Mouse (Mus musculus) limb, embryonic 11.5 days (tissue): ENCODE results near the gene Tlcd2. TPM values are rescaled to one million over a fixed set of nuclear protein-coding genes. Genes with fewer than 3 reads are reported as not detected.
"Not testable (repeated sequence)": the region's sequence is repeated elsewhere in the genome, so short reads cannot be mapped to it uniquely, and the experiment has no call there.

ENCODE experiments used
- ATAC-seq: fragments of 200-750 bp; cut with Nextera tagmentation; 2 replicates; pipeline ENCODE4 v1.8.0; 2017; ENCODE audit warnings: low read depth; ENCODE audit not compliant: insufficient number of reproducible peaks, low FRiP score, low TSS enrichment
- DNase-seq: peaks from one replicate; pipeline ENCODE4 v3.0.0-alpha.2; 2015; ENCODE audit warnings: low spot score
- H3K27ac ChIP-seq: fragments of 300-500 bp; sonication (generic); replicated peaks from 2 replicates; pipeline ENCODE4 v1.5.1; 2014; ENCODE audit warnings: low read depth, mild to moderate bottlenecking, low read length
- H3K27me3 ChIP-seq: fragments of 300-500 bp; sonication (generic); 2 replicates; pipeline ENCODE4 v1.6.1; 2014; ENCODE audit warnings: mild to moderate bottlenecking, low read length, mixed read lengths; ENCODE audit not compliant: control insufficient read depth, insufficient read depth
- H3K36me3 ChIP-seq: fragments of 300-500 bp; sonication (generic); 2 replicates; pipeline ENCODE4 v1.6.1; 2014; ENCODE audit warnings: mild to moderate bottlenecking, low read length, moderate library complexity, mixed read lengths; ENCODE audit not compliant: control insufficient read depth, insufficient read depth
- H3K4me1 ChIP-seq: fragments of 300-500 bp; sonication (generic); 2 replicates; pipeline ENCODE4 v1.6.1; 2014; ENCODE audit warnings: low read length, mixed read lengths; ENCODE audit not compliant: control insufficient read depth, insufficient read depth
- H3K4me2 ChIP-seq: fragments of 300-500 bp; sonication (generic); 2 replicates; pipeline ENCODE4 v1.6.1; 2014; ENCODE audit warnings: low read depth, mild to moderate bottlenecking, moderate library complexity; ENCODE audit not compliant: severe bottlenecking
- H3K4me3 ChIP-seq: fragments of 300-500 bp; sonication (generic); 2 replicates; pipeline ENCODE4 v1.5.1; 2014; ENCODE audit warnings: low read depth, low read length
- H3K9ac ChIP-seq: fragments of 300-500 bp; sonication (generic); 2 replicates; pipeline ENCODE4 v1.6.1; 2014; ENCODE audit warnings: mild to moderate bottlenecking, low read length
- H3K9me3 ChIP-seq: fragments of 300-500 bp; sonication (generic); 2 replicates; pipeline ENCODE4 v1.6.1; 2016; ENCODE audit warnings: low read length; ENCODE audit not compliant: control insufficient read depth
- WGBS: fragments of 180-500 bp; shearing (Covaris S2); extraction: QIAGEN DNeasy Blood & Tissue Kit; methylation state at CpG from one replicate; pipeline ENCODE4 v1.1.7; 2014; 5-methylcytosine and 5-hydroxymethylcytosine counted together
- polyA plus RNA-seq: library from polyadenylated mRNA; unstranded; fragments of >200 nt; fragmentation: Nextera tagmentation; extraction: Ambion mirVana; gene quantifications from 2 replicates; pipeline ENCODE4 v1.2.1, GENCODE M21; 2014

Gene Tlcd2
- polyA plus RNA-seq, 1 experiment from 2014 or later: 10.4 TPM

DNA sequence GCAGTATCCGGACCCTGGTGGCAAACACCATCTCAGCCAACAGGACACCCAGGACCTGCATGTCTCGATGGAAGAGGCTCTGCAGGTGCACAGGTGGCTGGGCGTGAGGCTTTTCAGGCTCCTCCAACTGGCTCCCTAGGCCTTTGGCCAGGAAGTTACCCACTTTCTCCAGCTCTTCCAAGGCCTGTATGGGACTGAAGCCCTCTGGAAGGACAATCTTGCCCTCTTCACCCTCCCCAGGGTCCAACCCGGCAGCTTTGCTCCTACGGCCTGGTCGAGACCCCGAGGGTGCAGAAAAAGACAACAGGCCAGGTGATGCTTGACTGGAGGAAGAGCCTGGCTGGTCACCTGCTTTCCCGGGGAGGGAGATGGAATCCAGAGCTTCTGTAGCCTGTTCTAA, 9.4 kb upstream of the Tlcd2 start:
- WGBS: 90% methylated on average over 8 of the region's 8 CpGs
- Histone ChIP-seq H3K36me3 (peaks cover 6% of the 10 kb centered on the region; the same call in 1 of the 2 replicates), H3K9me3 (no peaks in the 10 kb centered on the region), H3K4me2 (no peak overlapping the region), H3K9ac (no peak overlapping the region), H3K27me3 (no peaks in the 10 kb centered on the region), H3K4me1 (peaks cover 4% of the 10 kb centered on the region; the same call in 1 of the 2 replicates), H3K4me3 (no peak overlapping the region), H3K27ac (no peak overlapping the region)
- ATAC-seq (no peak), DNase-seq (no peak)

DNA sequence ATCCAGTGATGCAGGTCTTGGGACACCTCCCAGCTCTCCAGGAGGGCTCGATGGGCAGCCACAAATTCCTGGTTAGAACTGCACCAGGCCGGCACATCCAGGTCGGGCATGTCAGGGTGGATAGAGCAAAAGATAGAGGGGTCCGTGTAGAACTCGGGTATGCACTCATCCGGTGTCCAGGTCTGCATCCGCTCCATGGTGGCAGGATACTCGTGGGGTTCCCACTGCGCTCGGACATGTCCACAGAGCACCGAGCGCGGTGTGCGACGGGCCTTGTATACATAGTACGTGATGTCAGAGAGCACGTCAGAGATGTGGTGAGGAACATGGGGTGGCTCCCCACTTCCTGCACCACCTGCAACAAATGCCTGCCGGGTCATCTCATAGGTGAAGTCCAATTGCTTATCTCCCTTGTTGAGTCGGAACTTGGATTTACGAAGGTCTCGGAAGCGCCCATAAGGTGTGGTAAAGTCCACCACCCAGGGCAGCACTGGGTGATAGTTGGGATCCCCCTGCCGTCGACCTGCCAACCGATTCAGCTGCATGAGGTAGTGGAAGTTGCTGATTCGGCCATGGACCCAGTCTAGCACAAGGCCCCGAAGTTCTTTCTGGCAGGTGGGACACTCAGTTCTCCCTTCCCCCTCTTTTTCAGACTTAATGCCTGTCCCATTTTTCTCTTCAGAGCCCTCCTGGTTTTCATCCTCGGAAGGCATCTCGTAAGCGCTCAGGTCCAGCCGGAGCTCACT, 8.5 kb upstream of the Tlcd2 start:
- ATAC-seq: no peak
- Histone ChIP-seq H3K4me2 (peak overlapping the region; percentile 100; the same call in 1 of the 2 replicates), H3K4me1 (peaks cover 4% of the 10 kb centered on the region; the same call in 1 of the 2 replicates), H3K27me3 (no peaks in the 10 kb centered on the region), H3K27ac (no peak overlapping the region), H3K9me3 (no peaks in the 10 kb centered on the region), H3K9ac (no peak overlapping the region), H3K36me3 (peaks cover 5% of the 10 kb centered on the region; the same call in 1 of the 2 replicates), H3K4me3 (no peak overlapping the region)
- 91% methylated on average over 31 of the region's 31 CpGs for WGBS
- no peak for DNase-seq

DNA sequence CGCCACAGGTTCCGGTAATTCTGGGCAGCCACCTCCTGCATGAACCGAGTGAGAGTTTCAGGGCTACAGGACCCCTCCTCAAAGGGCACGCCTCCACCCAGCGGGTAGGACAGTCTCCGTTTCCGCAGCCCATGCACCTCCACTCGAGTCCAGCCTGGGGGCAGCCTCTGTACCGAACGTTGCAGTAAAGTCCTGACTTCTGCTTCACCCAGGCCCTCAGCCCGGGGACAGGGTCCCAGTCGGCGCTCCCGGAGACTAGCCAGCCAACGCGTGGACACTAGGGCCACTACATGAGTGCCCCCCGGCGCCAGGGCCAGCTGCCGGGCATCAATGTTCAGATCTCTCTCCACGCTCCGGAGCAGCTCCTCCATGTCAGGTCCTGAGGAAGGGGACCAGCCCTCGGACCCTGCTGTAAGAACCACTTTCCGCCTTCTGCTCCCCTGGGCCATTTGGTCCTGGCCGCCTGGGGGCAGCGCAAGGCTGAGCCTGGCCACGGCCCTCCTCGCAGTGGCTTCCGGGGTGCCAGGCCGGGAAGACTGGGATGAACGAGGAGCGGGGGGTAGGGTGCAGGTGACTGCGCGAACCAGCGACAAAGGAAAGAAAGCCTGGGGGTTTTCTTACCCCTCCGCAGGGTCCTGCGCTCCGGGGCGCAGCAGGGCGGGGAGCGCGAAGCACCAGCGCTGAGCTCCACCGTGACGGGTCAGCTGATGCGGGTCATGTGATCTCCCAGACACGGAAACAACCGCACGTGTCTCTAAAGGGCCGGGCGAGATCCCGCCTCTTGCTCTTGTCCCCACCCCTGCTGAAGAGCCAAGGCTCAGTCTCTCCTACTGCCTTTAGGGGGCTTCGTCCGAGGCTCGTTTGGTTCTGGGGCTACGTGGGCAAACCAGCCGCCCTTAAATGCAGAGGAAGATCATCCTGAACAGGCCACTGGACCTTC, 7.3 kb upstream of the Tlcd2 start, which contains the start of gene Wdr81:
Gene Wdr81 (minus strand): TSS at position 727 of the 940 bp plus-strand sequence.
- no peaks in the 10 kb centered on the region for H3K27me3 ChIP-seq
- H3K4me1 ChIP-seq: peaks cover 4% of the 10 kb centered on the region; the same call in 1 of the 2 replicates
- H3K4me3 ChIP-seq: peak within 1 kb of the TSS; percentile 58
- peak within 1 kb of the TSS; percentile 62 for H3K9ac ChIP-seq
- peak within 1 kb of the TSS; percentile 100 for H3K4me2 ChIP-seq
- peak; percentile 88 for ATAC-seq
- no peaks in the 10 kb centered on the region for H3K36me3 ChIP-seq
- peak; percentile 91 for DNase-seq
- WGBS: 3% methylated on average over 56 of the region's 56 CpGs
- H3K27ac ChIP-seq: no peak within 1 kb of the TSS
- no peaks in the 10 kb centered on the region for H3K9me3 ChIP-seq

DNA sequence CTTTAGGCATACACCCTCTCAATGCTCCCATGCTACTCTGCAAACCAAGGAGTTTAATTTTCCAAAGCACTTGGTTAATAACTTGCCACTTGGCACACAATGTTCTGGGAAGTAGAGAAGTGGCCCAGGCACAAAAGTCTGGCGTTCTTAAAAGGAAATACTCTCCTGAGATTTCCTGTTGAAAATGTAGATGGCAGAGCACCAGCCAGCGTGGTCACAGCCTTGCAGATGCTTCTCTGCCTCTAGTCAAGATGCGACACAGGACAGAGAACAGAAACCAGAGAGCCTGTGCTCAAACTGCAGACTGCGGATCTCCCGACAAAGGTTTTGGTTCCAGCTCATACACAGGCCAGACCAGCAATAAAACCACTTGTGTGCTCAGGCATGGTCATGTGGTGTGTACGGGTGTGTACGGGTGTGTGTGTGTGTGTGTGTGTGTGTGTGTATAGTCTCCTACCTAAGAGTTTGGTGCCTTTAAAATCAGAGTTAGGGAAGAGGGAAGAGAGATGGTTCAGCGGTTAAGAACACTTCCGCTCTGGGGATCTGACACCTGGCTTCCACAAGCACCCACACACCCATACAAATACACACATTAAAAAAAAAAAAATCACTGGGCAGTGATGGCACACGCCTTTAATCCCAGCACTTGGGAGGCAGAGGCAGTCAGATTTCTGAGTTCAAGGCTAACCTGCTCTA, 6.3 kb upstream of the Tlcd2 start:
- no peak overlapping the region for H3K27ac ChIP-seq
- DNase-seq: no peak
- 77% methylated on average over 10 of the region's 10 CpGs for WGBS

DNA sequence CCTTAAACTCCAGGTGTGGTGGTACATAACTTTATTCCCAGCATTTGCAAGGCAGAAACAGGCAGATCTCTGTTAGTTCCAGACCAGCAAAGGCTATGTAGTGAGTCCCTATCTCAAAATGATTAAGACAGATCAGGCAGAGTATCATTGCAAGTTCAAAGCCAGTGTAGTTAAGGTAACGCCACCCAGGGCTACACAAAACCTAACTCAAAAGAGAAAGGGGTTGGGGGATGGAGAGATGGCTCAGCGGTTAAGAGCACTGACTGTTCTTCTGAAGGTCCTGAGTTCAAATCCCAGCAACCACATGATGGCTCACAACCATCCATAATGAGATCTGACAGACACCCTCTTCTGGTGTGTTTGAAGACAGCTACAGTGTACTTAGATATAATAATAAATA, 5.5 kb upstream of the Tlcd2 start:
- not testable (repeated sequence) for H3K4me2 ChIP-seq, H3K27me3 ChIP-seq, H3K9me3 ChIP-seq, H3K27ac ChIP-seq, H3K4me3 ChIP-seq, H3K4me1 ChIP-seq, DNase-seq, ATAC-seq, H3K36me3 ChIP-seq, H3K9ac ChIP-seq
- WGBS: 91% methylated on average over 2 of the region's 2 CpGs

More for the DNA sequence above, 6.3 kb upstream of the Tlcd2 start:
- ATAC-seq: no peak; the same call in 1 of the 2 replicates
- H3K4me1 ChIP-seq: peaks cover 7% of the 10 kb centered on the region
- no peaks in the 10 kb centered on the region for H3K9me3 ChIP-seq
- H3K27me3 ChIP-seq: no peaks in the 10 kb centered on the region
- peak overlapping the region; percentile 58 for H3K4me3 ChIP-seq
- H3K36me3 ChIP-seq: no peaks in the 10 kb centered on the region
- H3K9ac ChIP-seq: peak overlapping the region; percentile 62
- peak overlapping the region; percentile 100 for H3K4me2 ChIP-seq

DNA sequence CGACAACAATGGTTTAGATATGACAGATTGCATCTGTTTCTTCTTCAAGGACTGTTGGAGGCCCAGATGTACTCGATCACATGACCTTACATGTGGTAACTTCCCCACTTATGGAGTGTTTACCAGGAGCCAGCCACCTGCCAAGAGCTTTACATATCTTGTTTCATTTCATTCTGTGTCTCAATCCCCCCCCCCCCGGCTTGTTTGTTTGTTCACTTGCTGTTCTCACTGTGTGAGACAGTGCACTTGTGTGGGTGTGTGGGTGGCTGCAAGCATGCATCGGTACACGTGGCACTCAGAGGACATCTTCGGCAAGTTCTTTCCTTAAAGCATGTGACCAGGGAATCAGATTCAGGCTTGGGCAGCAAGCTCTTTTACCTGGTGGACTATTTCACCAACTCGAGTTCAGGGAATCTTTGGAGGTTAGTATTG, 5.1 kb upstream of the Tlcd2 start:
- Histone ChIP-seq H3K27ac (no peak overlapping the region), H3K9ac (no peak overlapping the region), H3K27me3 (no peaks in the 10 kb centered on the region), H3K4me2 (no peak overlapping the region), H3K9me3 (no peaks in the 10 kb centered on the region), H3K4me3 (no peak overlapping the region), H3K4me1 (peaks cover 7% of the 10 kb centered on the region), H3K36me3 (no peaks in the 10 kb centered on the region)
- WGBS: 90% methylated on average over 7 of the region's 7 CpGs
- DNase-seq: no peak
- no peak for ATAC-seq

DNA sequence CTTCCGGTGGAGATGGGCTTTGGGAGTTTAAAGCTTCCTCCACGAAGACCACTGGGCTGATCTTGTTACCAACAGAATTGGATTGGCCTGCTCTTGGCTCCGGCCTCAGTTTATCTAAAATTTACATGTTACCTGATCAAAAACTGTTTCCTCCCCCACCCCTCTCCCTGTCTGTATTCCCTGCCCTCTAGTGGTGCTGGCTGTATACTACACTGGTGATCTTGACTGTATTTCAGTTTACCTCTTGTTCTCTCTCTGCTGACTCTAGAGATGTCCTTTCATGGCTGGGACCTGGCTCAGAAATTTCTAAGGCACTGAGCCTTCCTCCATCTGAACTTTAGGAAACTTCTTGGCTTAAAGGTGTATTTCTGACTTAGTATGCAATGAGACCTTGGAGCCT, 3.3 kb upstream of the Tlcd2 start:
- no peaks in the 10 kb centered on the region for H3K9me3 ChIP-seq
- 12% methylated on average over 3 of the region's 3 CpGs for WGBS
- peaks cover 23% of the 10 kb centered on the region for H3K4me1 ChIP-seq
- no peak for ATAC-seq
- no peak overlapping the region for H3K27ac ChIP-seq
- H3K36me3 ChIP-seq: no peaks in the 10 kb centered on the region
- H3K9ac ChIP-seq: no peak overlapping the region
- H3K27me3 ChIP-seq: no peaks in the 10 kb centered on the region
- peak; percentile 53 for DNase-seq
- H3K4me2 ChIP-seq: no peak overlapping the region
- H3K4me3 ChIP-seq: no peak overlapping the region

DNA sequence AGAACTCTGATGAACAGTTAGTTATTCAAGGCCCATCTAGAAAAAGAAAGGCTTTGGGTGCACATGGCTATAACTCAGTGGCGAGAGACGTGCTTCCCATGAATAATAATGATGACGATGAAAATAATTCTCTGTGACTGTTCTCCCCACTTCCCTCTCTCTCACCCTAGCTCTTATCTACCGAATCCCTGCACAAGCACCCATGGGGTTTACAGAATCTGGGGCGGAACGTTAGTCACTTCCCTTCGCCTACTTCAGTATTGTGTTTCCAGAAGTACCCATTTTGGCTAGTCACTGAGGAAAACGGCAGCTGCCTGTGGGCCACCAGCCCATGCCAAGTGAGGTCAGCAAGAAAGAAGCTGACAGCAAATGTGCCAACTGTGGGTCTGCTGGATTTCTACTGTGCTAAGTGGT, 2.9 kb upstream of the Tlcd2 start:
- DNase-seq (no peak), ATAC-seq (no peak)
- Histone ChIP-seq H3K4me2 (no peak overlapping the region), H3K9me3 (no peaks in the 10 kb centered on the region), H3K36me3 (no peaks in the 10 kb centered on the region), H3K4me1 (peaks cover 28% of the 10 kb centered on the region), H3K9ac (no peak overlapping the region), H3K27me3 (no peaks in the 10 kb centered on the region), H3K27ac (no peak overlapping the region), H3K4me3 (no peak overlapping the region)
- WGBS: 83% methylated on average over 8 of the region's 8 CpGs
